ENCODE assay signal across 19 mouse cellular contexts in the genomic region with DNA sequence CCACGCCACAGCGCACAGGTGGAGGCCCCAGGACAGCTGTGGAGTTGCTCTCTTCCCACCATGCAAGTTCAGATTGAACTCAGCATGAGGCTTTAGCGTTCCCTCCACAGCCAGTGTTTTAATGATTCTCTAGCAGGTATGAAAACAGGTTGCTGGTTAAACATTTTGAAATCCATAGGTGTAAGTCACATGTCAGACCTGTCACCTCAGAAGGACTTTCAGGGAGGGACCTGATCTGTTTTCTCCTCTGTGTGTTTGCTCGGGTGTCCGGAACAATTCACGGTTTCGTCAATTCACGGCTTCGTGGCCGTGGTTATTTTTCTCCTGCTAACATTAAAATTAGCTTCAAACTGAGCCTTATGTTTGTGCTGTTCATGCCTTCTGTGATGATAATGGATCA. TPM values are rescaled to one million over a fixed set of nuclear protein-coding genes. Genes with fewer than 3 reads are reported as not detected.
A peak's percentile ranks its signal among the peaks of the same experiment; 100 is the strongest.
DNase-seq lines count a peak whose midpoint lies in the region; ATAC-seq and TF ChIP-seq lines count a peak whose summit lies in the region.
"Had no signal": no experiment of that assay in that cellular context is flagged by ENCODE, and none has a peak within 500 bp of the region (broad histone marks: within the 10 kb centered on the region; RNA-seq: fewer than 3 reads in every experiment).

No protein-coding gene starts in this region.

- H3K4me3 ChIP-seq in gastrocnemius, adult 2 months, result peak overlapping the region; percentile 24
- H3K4me3 ChIP-seq in liver, embryonic 13.5 days (replicated peaks), result no peak overlapping the region
- H3K4me3 ChIP-seq in liver, embryonic 12.5 days, result no peak overlapping the region
- no peak overlapping the region for H3K4me3 ChIP-seq in midbrain, embryonic 11.5 days (ENCODE audit: low read depth, low read length)
- no peak overlapping the region for H3K4me3 ChIP-seq in midbrain, embryonic 10.5 days
- H3K4me3 ChIP-seq: embryonic facial prominence, embryonic 12.5 days; forebrain, embryonic 13.5 days; heart, embryonic 13.5 days; hindbrain, embryonic 15.5 days had no signal

- H3K9me3 ChIP-seq in liver, embryonic 13.5 days (replicated peaks), result no peaks in the 10 kb centered on the region
- no peaks in the 10 kb centered on the region for H3K9me3 ChIP-seq in liver, embryonic 12.5 days (replicated peaks)
- no peaks in the 10 kb centered on the region for H3K9me3 ChIP-seq in midbrain, embryonic 11.5 days (ENCODE audit: control insufficient read depth, low read length)
- no peaks in the 10 kb centered on the region for H3K9me3 ChIP-seq in midbrain, embryonic 10.5 days (replicated peaks)
- H3K9me3 ChIP-seq: embryonic facial prominence, embryonic 12.5 days; forebrain, embryonic 13.5 days; heart, embryonic 13.5 days; hindbrain, embryonic 15.5 days had no signal

- no peak for ATAC-seq in liver, embryonic 13.5 days (ENCODE audit: low read depth)
- ATAC-seq in liver, embryonic 12.5 days, result no peak
- no peak for ATAC-seq in midbrain, embryonic 11.5 days (ENCODE audit: low FRiP score)
- ATAC-seq: activated CD4-positive, CD25-positive, alpha-beta regulatory T cell, adult 4 months; forebrain, embryonic 13.5 days; Patski had no signal

- peaks cover 17% of the 10 kb centered on the region for H3K36me3 ChIP-seq in liver, embryonic 13.5 days
- H3K36me3 ChIP-seq in liver, embryonic 12.5 days, result peaks cover 33% of the 10 kb centered on the region
- peaks cover 3% of the 10 kb centered on the region; the same call in 1 of the 2 replicates for H3K36me3 ChIP-seq in midbrain, embryonic 11.5 days (ENCODE audit: control insufficient read depth, insufficient read depth, low read length)
- peaks cover 51% of the 10 kb centered on the region for H3K36me3 ChIP-seq in midbrain, embryonic 10.5 days

- peaks cover 36% of the 10 kb centered on the region for H3K4me1 ChIP-seq in liver, embryonic 13.5 days (replicated peaks)
- peaks cover 19% of the 10 kb centered on the region for H3K4me1 ChIP-seq in liver, embryonic 12.5 days
- no peaks in the 10 kb centered on the region for H3K4me1 ChIP-seq in midbrain, embryonic 11.5 days (ENCODE audit: control insufficient read depth, insufficient read depth, low read length)
- H3K4me1 ChIP-seq in midbrain, embryonic 10.5 days, result peaks cover 20% of the 10 kb centered on the region

- intact Hi-C loops in gastrocnemius, adult 2 months (cut with DNase I), result no loop called here
- intact Hi-C loops in gastrocnemius, postnatal 14 days (cut with DNase I; ENCODE audit: low total_unique reads), result loop anchor here (10.0 kb wide), 1 partner anchor 308 kb away; no protein-coding TSS in a partner anchor

- no peak for TF ChIP-seq CTCF in gastrocnemius, adult 2 months (IDR thresholded peaks at IDR 0.05)

- peak overlapping the region; percentile 62 for H3K27ac ChIP-seq in gastrocnemius, adult 2 months
- no peak overlapping the region for H3K27ac ChIP-seq in liver, embryonic 13.5 days
- H3K27ac ChIP-seq in liver, embryonic 12.5 days, result no peak overlapping the region
- H3K27ac ChIP-seq in midbrain, embryonic 11.5 days (ENCODE audit: low read depth, low read length), result no peak overlapping the region
- H3K27ac ChIP-seq in midbrain, embryonic 10.5 days (replicated peaks), result no peak overlapping the region
- H3K27ac ChIP-seq: embryonic facial prominence, embryonic 12.5 days; forebrain, embryonic 13.5 days; heart, embryonic 13.5 days; hindbrain, embryonic 15.5 days had no signal

- 71% methylated on average over 10 of the region's 10 CpGs for WGBS in liver, embryonic 13.5 days (ENCODE audit: insufficient replicate concordance)
- WGBS in liver, embryonic 12.5 days (ENCODE audit: insufficient replicate concordance), result 80% methylated on average over 10 of the region's 10 CpGs
- 80% methylated on average over 10 of the region's 10 CpGs for WGBS in midbrain, embryonic 11.5 days
- 81% methylated on average over 10 of the region's 10 CpGs for WGBS in midbrain, embryonic 10.5 days

- H3K4me2 ChIP-seq in liver, embryonic 13.5 days, result no peak overlapping the region
- no peak overlapping the region for H3K4me2 ChIP-seq in liver, embryonic 12.5 days
- no peak overlapping the region for H3K4me2 ChIP-seq in midbrain, embryonic 11.5 days
- H3K4me2 ChIP-seq: embryonic facial prominence, embryonic 12.5 days; forebrain, embryonic 13.5 days; heart, embryonic 13.5 days; hindbrain, embryonic 15.5 days had no signal

- 0 out of 2 replicates have a peak, but pooled peaks cover 2% of the 10 kb centered on the region for H3K27me3 ChIP-seq in liver, embryonic 13.5 days
- peaks cover 8% of the 10 kb centered on the region; the same call in 1 of the 2 replicates for H3K27me3 ChIP-seq in liver, embryonic 12.5 days (replicated peaks)
- peaks cover 7% of the 10 kb centered on the region for H3K27me3 ChIP-seq in midbrain, embryonic 11.5 days (ENCODE audit: control insufficient read depth, insufficient read depth, low read length)
- H3K27me3 ChIP-seq in midbrain, embryonic 10.5 days (ENCODE audit: low read depth, poor library complexity, severe bottlenecking), result peaks cover 32% of the 10 kb centered on the region
- H3K27me3 ChIP-seq: CH12.LX, Patski had no signal

- no peak for DNase-seq in gastrocnemius, adult 2 months
- no peak for DNase-seq in gastrocnemius, postnatal 14 days
- no peak for DNase-seq in liver, embryonic 13.5 days
- DNase-seq in midbrain, embryonic 11.5 days (ENCODE audit: low spot score, missing footprints), result peak; percentile 73
- no peak for DNase-seq in midbrain, embryonic 10.5 days (ENCODE audit: low spot score)
- DNase-seq: adrenal gland, postnatal 14 days; cerebellum, adult 11-12 months; cerebellum, adult 9-10 months; cerebellum, postnatal 25 days; gastrocnemius, postnatal 10 days; heart, postnatal 36 days had no signal

- H3K9ac ChIP-seq in liver, embryonic 13.5 days, result 0 out of 2 replicates have a peak overlapping the region, but pooled peaks have one; percentile 3
- no peak overlapping the region for H3K9ac ChIP-seq in liver, embryonic 12.5 days
- no peak overlapping the region; the same call in 1 of the 2 replicates for H3K9ac ChIP-seq in midbrain, embryonic 11.5 days (ENCODE audit: low read length)
- H3K9ac ChIP-seq: embryonic facial prominence, embryonic 12.5 days; forebrain, embryonic 13.5 days; heart, embryonic 13.5 days; hindbrain, embryonic 15.5 days had no signal

RNA-seq across cellular contexts. Expression of a gene that starts 7.5 kb away (rescaled TPM):
- 10 to 100 TPM; 12.3 to 21.8 TPM for total RNA-seq in gastrocnemius, adult 2 months (2021)
- total RNA-seq in gastrocnemius, postnatal 14 days (2021), result 10 to 100 TPM; 33.1 to 39.9 TPM
- polyA plus RNA-seq in liver, embryonic 13.5 days (2015; fragmentation: Nextera tagmentation; extraction: Ambion mirVana), result 2.0 and 2.4 TPM in 2 replicates
- 4.3 and 4.7 TPM in 2 replicates for polyA plus RNA-seq in liver, embryonic 12.5 days (2016; fragmentation: Nextera tagmentation; extraction: Ambion mirVana)
- 10.0 and 10.3 TPM in 2 replicates for polyA plus RNA-seq in midbrain, embryonic 11.5 days (2014; fragmentation: Nextera tagmentation; extraction: Ambion mirVana)
- 18.2 and 19.6 TPM in 2 replicates for polyA plus RNA-seq in midbrain, embryonic 10.5 days (2016; fragmentation: Nextera tagmentation; extraction: Ambion mirVana)
- total RNA-seq: CH12.LX had no signal
